Mouse (Mus musculus) splenic B cell, adult 2 months (primary cell): Measurements from ENCODE around the gene Abcg2.
"Not testable (repeated sequence)": the region's sequence is repeated elsewhere in the genome, so short reads cannot be mapped to it uniquely, and the experiment has no call there.

Experiments used
- DNase-seq: peaks from one replicate; pipeline ENCODE4 v3.0.0-alpha.2; 2011; ENCODE audit warnings: low read depth, low spot score
- H3K27me3 ChIP-seq: 2 replicates; pipeline ENCODE4 v1.6.1; 2012; ENCODE audit warnings: mild to moderate bottlenecking, low read length, moderate library complexity, mixed read lengths; ENCODE audit not compliant: control insufficient read depth, poor library complexity, insufficient read depth, severe bottlenecking
- H3K36me3 ChIP-seq: 2 replicates; pipeline ENCODE4 v1.6.1; 2012; ENCODE audit warnings: mild to moderate bottlenecking, low read length, moderate library complexity, mixed read lengths; ENCODE audit not compliant: control insufficient read depth, poor library complexity, insufficient read depth, severe bottlenecking

The Abcg2 gene

GRCm38 (mm10) chr6:58584223-58584622 is at the start of gene Abcg2:
Abcg2 (plus strand) TSS chr6:58584523.
- not testable (repeated sequence) for DNase-seq, H3K36me3 ChIP-seq, H3K27me3 ChIP-seq

GRCm38 (mm10) chr6:58540263-58540662 is 44.1 kb upstream of the Abcg2 start:
- not testable (repeated sequence) for H3K27me3 ChIP-seq, DNase-seq, H3K36me3 ChIP-seq

- H3K27me3 ChIP-seq, H3K36me3 ChIP-seq: not testable (repeated sequence)
- DNase-seq: peak; percentile 11
These were observed 41.5 kb upstream of the Abcg2 start for GRCm38 (mm10) chr6:58542852-58543251.

GRCm38 (mm10) chr6:58544971-58545370 is 39.4 kb upstream of the Abcg2 start:
- DNase-seq, H3K36me3 ChIP-seq, H3K27me3 ChIP-seq: not testable (repeated sequence)

- not testable (repeated sequence) for H3K36me3 ChIP-seq, H3K27me3 ChIP-seq, DNase-seq
These were observed 38.3 kb upstream of the Abcg2 start for GRCm38 (mm10) chr6:58546050-58546449.

- no peaks in the 10 kb centered on the region for H3K27me3 ChIP-seq
- DNase-seq: peak; percentile 65
- no peaks in the 10 kb centered on the region for H3K36me3 ChIP-seq
These were observed 37.5 kb upstream of the Abcg2 start for GRCm38 (mm10) chr6:58546816-58547215.

- H3K27me3 ChIP-seq, H3K36me3 ChIP-seq, DNase-seq: not testable (repeated sequence)
These were observed 30.5 kb upstream of the Abcg2 start for GRCm38 (mm10) chr6:58553812-58554211.

GRCm38 (mm10) chr6:58593987-58594844 is 9.9 kb downstream of the Abcg2 start:
- DNase-seq, H3K36me3 ChIP-seq, H3K27me3 ChIP-seq: not testable (repeated sequence)

- DNase-seq, H3K36me3 ChIP-seq, H3K27me3 ChIP-seq: not testable (repeated sequence)
These were observed 11.4 kb downstream of the Abcg2 start for GRCm38 (mm10) chr6:58595639-58596293.

- peak; percentile 35 for DNase-seq
- H3K36me3 ChIP-seq: no peaks in the 10 kb centered on the region
- no peaks in the 10 kb centered on the region for H3K27me3 ChIP-seq
These were observed 12.0 kb downstream of the Abcg2 start for GRCm38 (mm10) chr6:58596294-58596653.

- not testable (repeated sequence) for H3K27me3 ChIP-seq, DNase-seq, H3K36me3 ChIP-seq
These were observed 17.8 kb downstream of the Abcg2 start for GRCm38 (mm10) chr6:58602119-58602518.

GRCm38 (mm10) chr6:58602991-58603390 is 18.7 kb downstream of the Abcg2 start:
- H3K36me3 ChIP-seq, DNase-seq, H3K27me3 ChIP-seq: not testable (repeated sequence)

GRCm38 (mm10) chr6:58603485-58604090 is 19.3 kb downstream of the Abcg2 start:
- not testable (repeated sequence) for H3K36me3 ChIP-seq, H3K27me3 ChIP-seq
- DNase-seq: peak; percentile 38

GRCm38 (mm10) chr6:58606642-58607041 is 22.3 kb downstream of the Abcg2 start:
- DNase-seq: no peak
- H3K36me3 ChIP-seq: no peaks in the 10 kb centered on the region
- no peaks in the 10 kb centered on the region for H3K27me3 ChIP-seq

- Histone ChIP-seq H3K27me3 (no peaks in the 10 kb centered on the region), H3K36me3 (no peaks in the 10 kb centered on the region)
These were observed 24.1 kb downstream of the Abcg2 start for GRCm38 (mm10) chr6:58608422-58608821.

More at GRCm38 (mm10) chr6:58608422-58608821, 24.1 kb downstream of the Abcg2 start:
- DNase-seq: no peak
